ENCODE assay signal across 14 mouse cellular contexts in the genomic region with DNA sequence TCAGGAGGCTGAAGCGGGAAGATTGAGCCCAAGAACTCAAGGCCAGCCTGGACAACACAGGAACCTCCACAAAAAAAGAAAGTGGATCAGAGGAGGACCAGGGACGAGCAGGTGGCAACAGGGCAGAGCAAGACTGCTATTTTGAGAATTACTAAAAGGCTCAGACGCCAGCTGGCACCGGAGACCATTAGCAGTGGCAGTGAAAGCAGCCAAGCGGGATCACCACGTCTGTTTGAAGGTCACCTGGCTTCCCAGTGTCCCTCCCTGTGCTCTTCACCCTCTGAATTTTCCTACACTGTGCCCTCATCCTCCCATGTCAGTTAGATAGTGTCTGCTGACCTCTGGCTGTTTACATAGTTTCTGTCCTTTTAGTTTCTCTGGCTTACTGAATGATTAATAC. TPM values are rescaled to one million over a fixed set of nuclear protein-coding genes. Genes with fewer than 3 reads are reported as not detected.
DNase-seq lines count a peak whose midpoint lies in the region; ATAC-seq and TF ChIP-seq lines count a peak whose summit lies in the region.
"Had no signal": no experiment of that assay in that cellular context is flagged by ENCODE, and none has a peak within 500 bp of the region (broad histone marks: within the 10 kb centered on the region; RNA-seq: fewer than 3 reads in every experiment).

No protein-coding gene starts in this region.

- TF ChIP-seq CTCF in kidney, adult 2 months (conservative IDR thresholded peaks at IDR 0.05; ENCODE audit: insufficient read depth, insufficient read length, low read depth, low read length), result no peak; the same call in 1 of the 2 replicates
- 0 out of 2 replicates have a peak, but pooled peaks have one; percentile 10 for TF ChIP-seq CTCF in heart, postnatal 0 days (IDR thresholded peaks at IDR 0.05; ENCODE audit: low read depth)
- TF ChIP-seq CTCF in intestine, postnatal 0 days (IDR thresholded peaks at IDR 0.05; ENCODE audit: low read depth), result no peak
- no peak for TF ChIP-seq CTCF in left cerebral cortex, adult 2 months (IDR thresholded peaks at IDR 0.05)

- no peak for ATAC-seq in kidney, embryonic 16.5 days (ENCODE audit: low FRiP score, low TSS enrichment)
- peak; percentile 84 for ATAC-seq in heart, postnatal 0 days (ENCODE audit: insufficient read depth, low read depth)
- no peak for ATAC-seq in intestine, postnatal 0 days

- no peak for TF ChIP-seq POLR2A in kidney, adult 2 months (IDR thresholded peaks at IDR 0.05; ENCODE audit: low read depth, low read length)

- TF ChIP-seq EP300 in heart, postnatal 0 days (IDR thresholded peaks at IDR 0.05; ENCODE audit: low read depth), result no peak

- intact Hi-C loops in left cerebral cortex, adult 2 months (cut with DNase I), result no loop called here

- no peak overlapping the region for H3K27ac ChIP-seq in kidney, adult 2 months (ENCODE audit: insufficient read depth, low read depth, low read length)
- H3K27ac ChIP-seq in kidney, embryonic 16.5 days (ENCODE audit: low read length), result no peak overlapping the region
- peak overlapping the region; percentile 52; the same call in 1 of the 2 replicates for H3K27ac ChIP-seq in heart, postnatal 0 days (ENCODE audit: low read depth)
- H3K27ac ChIP-seq in intestine, postnatal 0 days (ENCODE audit: low read depth, low read length), result no peak overlapping the region
- H3K27ac ChIP-seq in left cerebral cortex, adult 2 months, result no peak overlapping the region
- H3K27ac ChIP-seq: forebrain, embryonic 10.5 days; hindbrain, embryonic 13.5 days; limb, embryonic 15.5 days; neural tube, embryonic 12.5 days; stomach, postnatal 0 days had no signal

- H3K9me3 ChIP-seq in kidney, embryonic 16.5 days (ENCODE audit: low read length), result no peaks in the 10 kb centered on the region
- H3K9me3 ChIP-seq in heart, postnatal 0 days (replicated peaks; ENCODE audit: control insufficient read depth, low read length), result peaks cover 2% of the 10 kb centered on the region; the same call in 1 of the 2 replicates
- no peaks in the 10 kb centered on the region for H3K9me3 ChIP-seq in intestine, postnatal 0 days (ENCODE audit: control insufficient read depth)
- H3K9me3 ChIP-seq: hindbrain, embryonic 13.5 days; limb, embryonic 15.5 days had no signal

- H3K27me3 ChIP-seq in kidney, adult 2 months (replicated peaks; ENCODE audit: control insufficient read depth, insufficient read depth, low read length), result 0 out of 2 replicates have a peak, but pooled peaks cover 4% of the 10 kb centered on the region
- no peaks in the 10 kb centered on the region for H3K27me3 ChIP-seq in kidney, embryonic 16.5 days (ENCODE audit: insufficient read depth, low read length)
- H3K27me3 ChIP-seq in heart, postnatal 0 days (ENCODE audit: control insufficient read depth, insufficient read depth, low read length), result 0 out of 2 replicates have a peak, but pooled peaks cover 5% of the 10 kb centered on the region
- no peaks in the 10 kb centered on the region for H3K27me3 ChIP-seq in intestine, postnatal 0 days (replicated peaks; ENCODE audit: control insufficient read depth, insufficient read depth, low read length)
- H3K27me3 ChIP-seq: limb, embryonic 15.5 days; neural tube, embryonic 12.5 days had no signal

- H3K4me3 ChIP-seq in kidney, adult 2 months (ENCODE audit: insufficient read depth, low read depth, low read length), result no peak overlapping the region
- no peak overlapping the region for H3K4me3 ChIP-seq in kidney, embryonic 16.5 days (ENCODE audit: low read length)
- no peak overlapping the region for H3K4me3 ChIP-seq in heart, postnatal 0 days (ENCODE audit: low read depth, low read length)
- H3K4me3 ChIP-seq in intestine, postnatal 0 days (ENCODE audit: low read depth, low read length), result no peak overlapping the region
- H3K4me3 ChIP-seq in left cerebral cortex, adult 2 months, result no peak overlapping the region
- H3K4me3 ChIP-seq: forebrain, embryonic 10.5 days; hindbrain, embryonic 13.5 days; limb, embryonic 15.5 days; neural tube, embryonic 12.5 days had no signal

- no peak overlapping the region for H3K4me2 ChIP-seq in kidney, embryonic 16.5 days (replicated peaks; ENCODE audit: low read depth, low read length)
- H3K4me2 ChIP-seq in heart, postnatal 0 days (ENCODE audit: low read depth, low read length), result no peak overlapping the region
- H3K4me2 ChIP-seq in intestine, postnatal 0 days (replicated peaks; ENCODE audit: low read depth), result no peak overlapping the region
- H3K4me2 ChIP-seq: hindbrain, embryonic 13.5 days; limb, embryonic 15.5 days; neural tube, embryonic 12.5 days had no signal

- H3K9ac ChIP-seq in kidney, embryonic 16.5 days (replicated peaks; ENCODE audit: low read length), result no peak overlapping the region
- no peak overlapping the region for H3K9ac ChIP-seq in heart, postnatal 0 days (replicated peaks; ENCODE audit: low read depth, low read length)
- no peak overlapping the region for H3K9ac ChIP-seq in intestine, postnatal 0 days (ENCODE audit: low read depth, low read length)
- H3K9ac ChIP-seq: hindbrain, embryonic 13.5 days; limb, embryonic 15.5 days; neural tube, embryonic 12.5 days had no signal

- WGBS in kidney, adult 2 months, result 37% methylated on average over 6 of the region's 6 CpGs
- 62% methylated on average over 6 of the region's 6 CpGs for WGBS in kidney, embryonic 16.5 days
- WGBS in heart, postnatal 0 days, result 34% methylated on average over 6 of the region's 6 CpGs
- 65% methylated on average over 6 of the region's 6 CpGs for WGBS in intestine, postnatal 0 days

- DNase-seq in kidney, adult 2 months, result peak; percentile 64
- peak; percentile 27 to 63 for DNase-seq in adrenal gland, postnatal 36 days
- DNase-seq in cerebellum, adult 8-10 months, result peak; percentile 75
- DNase-seq in heart, postnatal 0 days (ENCODE audit: low spot score), result peak; percentile 81
- no peak for DNase-seq in left cerebral cortex, adult 2 months (ENCODE audit: extremely low spot score in 1 of 2, low spot score in 2 of 2)
- DNase-seq: embryo, embryonic 11 days; right cerebral cortex, postnatal 25 days had no signal

- H3K36me3 ChIP-seq in kidney, adult 2 months (ENCODE audit: control insufficient read depth, insufficient read depth, low read length), result no peaks in the 10 kb centered on the region
- no peaks in the 10 kb centered on the region for H3K36me3 ChIP-seq in kidney, embryonic 16.5 days (ENCODE audit: insufficient read depth, low read length)
- no peaks in the 10 kb centered on the region for H3K36me3 ChIP-seq in heart, postnatal 0 days (replicated peaks; ENCODE audit: control insufficient read depth, insufficient read depth, low read length)
- H3K36me3 ChIP-seq in intestine, postnatal 0 days (ENCODE audit: control insufficient read depth, insufficient read depth), result no peaks in the 10 kb centered on the region
- H3K36me3 ChIP-seq: hindbrain, embryonic 13.5 days; limb, embryonic 15.5 days; neural tube, embryonic 12.5 days had no signal

- no peaks in the 10 kb centered on the region for H3K4me1 ChIP-seq in kidney, adult 2 months (ENCODE audit: control insufficient read depth, insufficient read depth, low read length)
- H3K4me1 ChIP-seq in kidney, embryonic 16.5 days (ENCODE audit: insufficient read depth, low read length), result no peaks in the 10 kb centered on the region
- H3K4me1 ChIP-seq in heart, postnatal 0 days (ENCODE audit: control insufficient read depth, insufficient read depth), result peaks cover 2% of the 10 kb centered on the region; the same call in 1 of the 2 replicates
- no peaks in the 10 kb centered on the region for H3K4me1 ChIP-seq in intestine, postnatal 0 days (replicated peaks; ENCODE audit: control insufficient read depth, insufficient read depth, low read length)

RNA-seq across cellular contexts. Expression of gene Tmc7, which starts 1.3 kb away (rescaled TPM):
- polyA plus RNA-seq in kidney, adult 2 months (2012; rRNA removed), result 0.77 and 0.83 TPM in 2 replicates
- 2.3 and 2.6 TPM in 2 replicates for polyA plus RNA-seq in kidney, embryonic 16.5 days (2015; fragmentation: Nextera tagmentation; extraction: Ambion mirVana)
- under 1 TPM; 0.30 to 0.40 TPM for total RNA-seq in adrenal gland, postnatal 36 days (2021)
- total RNA-seq in heart, postnatal 0 days (2014; rRNA removed; ENCODE audit: low replicate concordance), result 3.6 and 6.0 TPM in 2 replicates
- 2.7 and 3.2 TPM in 2 replicates for polyA plus RNA-seq in heart, postnatal 0 days (2015; fragmentation: Nextera tagmentation; extraction: Ambion mirVana)
- 1.4 and 1.5 TPM in 2 replicates for polyA plus RNA-seq in intestine, postnatal 0 days (2015; fragmentation: Nextera tagmentation; extraction: Ambion mirVana)
- total RNA-seq in left cerebral cortex, adult 2 months (2021), result 10 to 100 TPM; 15.9 to 17.1 TPM

RNA-seq across cellular contexts. Expression of gene Tmc5, which starts 11.2 kb away (rescaled TPM):
- polyA plus RNA-seq in kidney, adult 2 months (2012; rRNA removed), result 0.83 and 1.1 TPM in 2 replicates
- 0.27 and 0.36 TPM in 2 replicates for polyA plus RNA-seq in kidney, embryonic 16.5 days (2015; fragmentation: Nextera tagmentation; extraction: Ambion mirVana)
- not detected for total RNA-seq in adrenal gland, postnatal 36 days (2021)
- not detected in 2 replicates for total RNA-seq in heart, postnatal 0 days (2014; rRNA removed; ENCODE audit: low replicate concordance)
- polyA plus RNA-seq in heart, postnatal 0 days (2015; fragmentation: Nextera tagmentation; extraction: Ambion mirVana), result 0.14 and 0.34 TPM in 2 replicates
- 48.1 and 49.0 TPM in 2 replicates for polyA plus RNA-seq in intestine, postnatal 0 days (2015; fragmentation: Nextera tagmentation; extraction: Ambion mirVana)
- under 1 TPM; 0.23 to 0.30 TPM for total RNA-seq in left cerebral cortex, adult 2 months (2021)

RNA-seq across cellular contexts. Expression of gene Coq7, which starts 52.7 kb away (rescaled TPM):
- polyA plus RNA-seq in kidney, adult 2 months (2012; rRNA removed), result 75.9 and 82.6 TPM in 2 replicates
- polyA plus RNA-seq in kidney, embryonic 16.5 days (2015; fragmentation: Nextera tagmentation; extraction: Ambion mirVana), result 144 and 158 TPM in 2 replicates
- total RNA-seq in adrenal gland, postnatal 36 days (2021), result 10 to 100 TPM; 38.3 to 40.2 TPM
- total RNA-seq in heart, postnatal 0 days (2014; rRNA removed; ENCODE audit: low replicate concordance), result 81.4 and 83.7 TPM in 2 replicates
- 249 and 267 TPM in 2 replicates for polyA plus RNA-seq in heart, postnatal 0 days (2015; fragmentation: Nextera tagmentation; extraction: Ambion mirVana)
- polyA plus RNA-seq in intestine, postnatal 0 days (2015; fragmentation: Nextera tagmentation; extraction: Ambion mirVana), result 123 and 139 TPM in 2 replicates
- total RNA-seq in left cerebral cortex, adult 2 months (2021), result 10 to 100 TPM; 34.8 to 35.6 TPM

Comparison
In these comparisons a context has a peak if more than half of its experiments do, and no peak if none do; other contexts are left out.
1. DNase-seq: peak in kidney, adult 2 months (single experiment), adrenal gland, postnatal 36 days (2 of 2), cerebellum, adult 8-10 months (single experiment) and heart, postnatal 0 days (single experiment); none in left cerebral cortex, adult 2 months (0 of 2).
2. RNA of gene Tmc5, which starts 11.2 kb away (polyA plus RNA-seq): 48.1 to 49.0 TPM in intestine, postnatal 0 days; 0.83 to 1.1 TPM in kidney, adult 2 months, 0.27 to 0.36 TPM in kidney, embryonic 16.5 days and 0.14 to 0.34 TPM in heart, postnatal 0 days; every median in the first group is over 10 times any median in the second.